Mouse (Mus musculus): ENCODE results near the gene Spast.
"Not testable (repeated sequence)": the region's sequence is repeated elsewhere in the genome, so short reads cannot be mapped to it uniquely, and the experiment has no call there.

Spast gene

DNA sequence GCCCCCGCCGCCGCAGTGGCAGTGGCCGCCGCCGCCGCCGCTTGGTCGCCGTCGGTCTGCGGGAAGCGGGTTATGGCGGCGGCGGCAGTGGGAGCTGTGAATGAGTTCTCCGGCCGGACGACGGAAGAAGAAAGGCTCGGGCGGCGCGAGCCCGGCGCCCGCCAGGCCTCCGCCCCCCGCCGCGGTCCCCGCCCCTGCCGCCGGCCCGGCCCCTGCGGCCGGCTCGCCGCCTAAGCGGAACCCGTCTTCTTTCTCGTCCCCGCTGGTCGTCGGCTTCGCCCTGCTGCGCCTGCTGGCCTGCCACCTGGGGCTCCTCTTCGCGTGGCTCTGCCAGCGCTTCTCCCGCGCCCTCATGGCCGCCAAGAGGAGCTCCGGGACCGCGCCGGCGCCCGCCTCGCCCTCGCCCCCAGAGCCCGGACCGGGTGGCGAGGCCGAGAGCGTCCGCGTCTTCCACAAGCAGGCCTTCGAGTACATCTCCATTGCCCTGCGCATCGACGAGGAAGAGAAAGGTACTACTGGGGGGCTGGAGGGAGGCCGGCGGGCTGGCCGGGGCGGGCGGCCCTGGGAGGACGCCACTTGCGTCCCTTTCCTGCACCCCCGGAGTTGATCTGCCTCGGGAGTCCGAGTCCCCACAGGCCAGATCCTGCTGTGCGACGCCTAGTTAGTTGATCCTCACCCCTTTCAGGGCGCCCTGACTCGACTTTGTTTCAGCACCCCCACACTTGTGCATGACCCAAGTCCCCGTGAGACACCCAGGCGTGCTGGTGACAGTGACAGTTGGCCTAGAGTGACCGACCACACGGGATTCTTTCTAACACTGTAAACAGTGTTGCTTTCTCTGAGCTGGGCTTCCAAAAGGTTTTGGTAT lies at the start of gene Spast:
Gene Spast (plus strand): TSS at position 51 of the 868 bp plus-strand sequence.
- peak; percentile 51 for DNase-seq (ENCODE audit: low read depth, low spot score)

DNA sequence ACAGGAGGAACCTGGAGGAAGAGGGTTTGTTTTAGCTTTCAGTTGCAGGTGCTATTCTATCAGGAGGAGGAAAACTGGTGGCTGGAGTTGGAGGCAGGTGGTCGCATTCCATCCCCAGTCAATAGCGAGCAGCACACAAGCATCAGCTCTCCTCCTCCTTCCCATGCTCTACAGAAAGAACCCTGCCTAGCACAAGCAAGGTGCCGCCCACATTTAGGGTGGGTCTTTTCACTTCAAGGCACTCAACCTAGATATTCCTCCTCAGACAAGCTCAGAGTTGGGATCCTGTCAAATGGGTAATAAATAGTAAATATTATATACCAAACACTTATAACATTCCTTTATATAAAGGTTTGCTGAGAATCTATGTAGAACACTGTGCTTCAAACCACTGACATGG lies 48.6 kb upstream of the Spast start:
- DNase-seq (ENCODE audit: low read depth, low spot score): peak; percentile 43

DNA sequence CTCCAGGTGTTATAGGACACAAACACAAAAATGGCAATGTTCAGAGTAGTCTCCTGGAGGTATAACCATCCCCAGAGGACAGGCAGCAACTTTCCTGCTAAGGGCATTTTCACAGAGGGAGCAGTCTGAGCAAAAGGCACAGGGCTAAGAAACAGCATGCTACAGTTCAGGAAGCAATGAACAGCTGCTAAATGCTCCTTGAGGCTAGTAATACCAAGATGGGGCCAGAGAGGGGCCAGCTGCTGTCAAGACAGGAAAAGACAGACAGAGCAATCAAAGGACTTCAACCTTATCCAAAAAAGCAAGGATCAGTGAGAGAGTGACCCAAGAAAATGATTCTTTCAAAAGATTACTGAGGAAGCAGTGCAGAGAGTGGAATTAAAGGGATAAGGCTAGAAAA lies 47.9 kb upstream of the Spast start:
- no peak for DNase-seq (ENCODE audit: low read depth, low spot score)

DNA sequence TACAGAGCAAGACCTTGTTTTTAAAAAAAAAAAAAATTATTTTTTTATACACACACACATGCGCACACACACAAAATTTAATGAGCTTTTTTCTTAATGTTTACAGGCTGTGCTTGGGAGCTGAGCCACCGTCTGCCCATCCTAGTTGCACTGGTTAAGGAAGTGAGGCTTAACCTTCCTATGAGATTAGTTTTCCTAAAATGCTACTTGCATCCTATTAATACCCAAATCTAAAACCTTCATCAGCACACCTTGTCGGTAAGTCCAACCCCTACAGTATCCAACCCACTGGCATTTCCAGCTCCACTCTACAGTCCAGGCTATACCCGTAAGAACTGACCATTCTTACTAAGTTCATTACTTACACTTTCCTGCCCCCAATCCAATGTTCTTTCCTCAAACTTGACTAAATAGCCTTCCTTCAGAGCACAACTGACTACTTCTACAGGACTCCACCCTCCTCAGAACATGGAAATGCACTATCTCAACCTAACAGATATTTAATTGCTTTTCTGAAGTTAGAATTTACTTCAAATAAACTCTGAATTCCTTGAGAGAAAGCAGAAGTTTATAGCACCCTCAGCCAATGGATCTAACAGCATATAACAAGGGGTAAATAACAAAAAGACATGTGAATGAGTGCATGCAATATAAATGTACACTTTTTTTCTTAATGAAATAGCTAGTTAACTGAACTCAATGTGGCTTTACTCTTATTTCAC lies 47.0 kb upstream of the Spast start:
- DNase-seq (ENCODE audit: low read depth, low spot score): no peak

DNA sequence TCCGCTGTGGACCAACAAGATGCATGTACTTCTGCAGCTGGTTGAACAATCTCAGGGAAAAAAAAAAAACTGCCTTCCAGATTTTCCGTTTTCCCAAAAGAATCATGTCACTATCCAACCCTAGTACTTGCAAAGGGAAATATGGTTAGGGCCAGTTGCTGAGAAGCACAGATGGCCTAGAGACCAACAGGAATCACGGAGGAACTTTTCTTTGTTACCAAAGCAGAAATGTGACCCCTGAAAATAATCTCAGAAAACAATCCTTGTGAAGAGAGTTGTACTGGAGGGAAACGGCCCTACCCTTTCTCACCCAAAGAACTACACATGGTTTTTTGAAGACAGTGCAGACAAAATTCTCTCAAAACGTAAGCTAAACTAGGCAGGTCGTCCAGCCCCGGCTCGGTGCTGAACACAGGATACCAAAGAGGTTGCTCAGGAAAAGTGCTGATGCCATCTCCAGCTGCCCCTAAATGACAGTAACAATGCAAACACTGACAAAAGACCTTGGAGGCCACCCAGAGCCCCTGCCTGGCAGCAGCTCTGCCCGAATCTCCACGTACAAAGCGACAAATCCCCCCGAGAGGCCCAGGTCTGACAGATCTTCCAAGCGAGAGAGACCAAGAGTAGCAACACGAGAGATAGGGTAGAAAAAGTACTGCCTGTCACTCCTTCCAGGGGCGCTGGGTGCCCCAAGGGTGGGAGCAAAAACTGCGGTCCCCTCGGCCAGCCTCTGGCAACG lies 44.9 kb upstream of the Spast start:
- DNase-seq (ENCODE audit: low read depth, low spot score): no peak

DNA sequence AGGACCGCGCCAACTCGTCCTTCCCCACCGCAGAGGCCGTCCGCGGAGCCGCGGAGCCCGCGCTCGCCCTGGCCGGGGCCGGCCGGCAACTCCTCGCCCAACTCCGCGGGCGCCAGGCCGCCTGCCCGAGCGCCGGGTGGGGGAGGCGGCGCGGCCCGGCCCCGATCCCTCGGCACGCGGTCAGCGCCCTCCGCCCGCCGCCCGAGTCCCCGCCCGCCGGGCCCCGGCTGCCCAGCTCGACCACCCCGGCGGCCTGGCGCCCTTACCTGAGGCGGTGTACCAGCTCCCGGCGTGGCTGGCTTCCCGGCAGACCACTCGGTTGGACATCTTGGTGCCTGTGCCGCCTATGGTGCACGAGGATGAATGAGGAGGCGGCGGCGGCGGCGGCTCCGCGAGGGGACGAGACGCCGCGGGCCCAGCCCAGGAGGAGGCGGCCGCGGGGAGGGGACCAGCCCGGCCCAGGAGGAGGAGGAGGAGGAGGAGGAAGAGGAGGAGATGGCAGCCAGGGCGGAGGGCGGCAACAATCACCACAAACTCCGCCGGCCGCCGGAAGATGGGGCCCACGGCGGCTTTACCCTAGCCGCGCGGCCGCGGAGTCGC lies 44.3 kb upstream of the Spast start:
- DNase-seq (ENCODE audit: low read depth, low spot score): peak; percentile 69

DNA sequence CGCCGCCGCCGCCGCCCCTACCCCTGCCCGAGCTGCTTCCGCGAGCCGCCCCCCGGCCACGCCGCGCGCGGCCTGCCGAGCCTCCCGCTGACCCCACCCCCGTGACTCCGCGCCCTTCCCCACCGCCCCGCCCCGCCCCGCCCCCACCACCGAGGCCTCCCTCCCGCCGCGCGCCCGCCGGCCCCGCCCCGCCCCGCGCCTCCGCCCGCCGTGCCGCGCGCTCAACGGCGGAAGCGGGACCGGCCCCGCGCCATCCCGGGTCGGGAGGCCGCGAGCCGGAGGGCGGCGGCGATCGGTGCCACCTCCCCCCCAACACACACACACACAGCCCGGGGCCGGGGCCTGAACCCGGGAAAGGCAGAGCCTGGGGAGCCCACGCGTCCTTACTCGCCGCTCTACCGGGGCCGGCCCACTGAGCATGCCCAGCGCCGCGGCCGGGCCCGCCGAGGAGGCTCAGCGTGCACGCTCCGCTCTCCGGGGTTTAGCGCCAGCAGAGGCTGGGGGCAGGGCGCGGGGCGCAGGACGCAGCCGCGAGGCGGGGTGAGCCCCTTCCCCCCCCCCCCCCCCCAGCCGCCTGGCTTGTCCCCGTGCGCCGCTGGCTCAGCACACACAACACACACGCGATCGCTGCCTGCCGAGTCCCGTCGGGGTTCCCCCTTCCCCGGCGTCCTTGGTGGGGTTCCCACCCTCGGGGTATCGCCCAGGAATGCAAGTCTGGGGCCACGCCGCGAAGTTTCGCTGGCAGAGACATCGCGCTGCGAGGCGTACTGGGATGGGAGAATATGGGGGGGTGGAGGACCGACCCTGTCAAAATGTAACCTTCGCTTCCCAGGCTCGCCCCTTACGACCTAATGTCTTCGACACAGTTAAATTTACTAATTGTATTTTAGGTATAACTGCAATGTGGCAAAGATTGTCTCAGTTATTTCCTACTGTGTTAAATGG lies 43.5 kb upstream of the Spast start, which contains the start of gene Memo1:
Gene Memo1 (minus strand): TSS at position 496 of the 945 bp plus-strand sequence.
- no peak for DNase-seq (ENCODE audit: low read depth, low spot score)

DNA sequence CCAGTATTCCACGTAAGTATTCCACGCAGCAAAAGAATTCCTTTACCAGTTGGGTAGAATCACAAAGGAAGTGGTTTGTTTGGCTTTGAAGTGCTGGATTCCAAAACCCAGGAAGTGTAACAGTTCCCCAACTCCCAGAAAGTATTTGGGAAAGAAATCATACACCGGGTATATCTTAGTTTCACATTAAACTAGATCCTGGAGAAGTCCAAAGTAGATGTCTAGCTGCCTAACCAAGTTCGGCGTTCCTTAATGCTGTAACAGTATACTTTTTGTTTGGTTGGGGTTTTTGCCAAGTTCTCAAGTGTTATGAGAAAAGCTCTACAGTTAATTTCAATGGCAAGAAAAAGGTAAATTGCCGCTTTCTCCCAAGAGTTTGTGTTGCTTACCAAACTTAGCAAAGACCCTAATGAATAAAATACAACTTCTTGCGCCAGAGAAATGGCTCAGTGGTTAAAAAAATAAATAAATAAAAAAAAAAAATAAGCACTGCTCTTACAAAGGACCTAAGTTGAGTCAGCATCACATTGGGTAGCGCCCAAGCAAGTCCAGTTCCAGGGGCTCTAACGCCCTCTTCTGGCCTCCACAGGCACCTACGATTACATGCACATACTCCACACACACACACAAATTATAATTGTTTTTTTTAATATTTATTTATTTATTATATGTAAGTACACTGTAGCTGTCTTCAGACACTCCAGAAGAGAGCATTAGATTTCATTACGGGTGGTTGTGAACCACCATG lies 42.5 kb upstream of the Spast start:
- no peak for DNase-seq (ENCODE audit: low read depth, low spot score)

DNA sequence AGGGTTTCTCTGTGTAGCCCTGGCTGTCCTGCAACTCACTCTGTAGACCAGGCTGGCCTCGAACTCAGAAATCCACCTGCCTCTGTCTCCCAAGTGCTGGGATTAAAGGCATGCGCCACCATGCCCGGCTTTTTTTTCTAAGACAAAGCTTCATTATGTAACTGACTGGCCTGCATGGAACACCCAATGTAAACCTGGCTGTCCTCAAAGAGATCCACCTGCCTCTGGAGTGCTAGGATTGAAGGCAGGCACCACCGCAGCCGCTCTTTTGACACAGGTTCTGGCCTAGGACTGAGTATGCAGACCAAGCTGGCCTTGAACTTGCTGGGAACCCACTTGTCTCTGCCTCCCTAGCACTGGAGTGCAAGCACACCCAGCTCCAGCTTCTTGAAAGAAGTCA lies 41.8 kb upstream of the Spast start:
- not testable (repeated sequence) for DNase-seq (ENCODE audit: low read depth, low spot score)

DNA sequence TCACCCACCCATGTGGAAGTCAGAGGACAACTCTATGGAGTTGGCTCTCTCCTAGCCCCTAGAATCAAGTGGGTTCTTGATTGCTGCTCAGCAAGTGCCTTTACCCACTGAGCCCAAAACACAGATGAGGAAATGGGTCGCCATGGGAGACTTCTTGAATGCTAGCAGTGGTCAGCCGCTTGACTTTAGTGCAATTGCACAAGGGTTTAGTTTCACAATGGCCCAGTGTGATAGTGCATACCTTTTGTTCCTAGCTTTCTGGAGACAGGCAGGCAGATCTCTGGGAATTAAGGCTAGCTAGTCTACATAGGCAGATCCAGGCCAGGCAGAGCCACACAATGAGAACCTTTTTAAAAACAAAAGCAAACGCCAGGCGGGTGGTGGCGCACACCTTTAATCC lies 38.7 kb upstream of the Spast start:
- DNase-seq (ENCODE audit: low read depth, low spot score): no peak

DNA sequence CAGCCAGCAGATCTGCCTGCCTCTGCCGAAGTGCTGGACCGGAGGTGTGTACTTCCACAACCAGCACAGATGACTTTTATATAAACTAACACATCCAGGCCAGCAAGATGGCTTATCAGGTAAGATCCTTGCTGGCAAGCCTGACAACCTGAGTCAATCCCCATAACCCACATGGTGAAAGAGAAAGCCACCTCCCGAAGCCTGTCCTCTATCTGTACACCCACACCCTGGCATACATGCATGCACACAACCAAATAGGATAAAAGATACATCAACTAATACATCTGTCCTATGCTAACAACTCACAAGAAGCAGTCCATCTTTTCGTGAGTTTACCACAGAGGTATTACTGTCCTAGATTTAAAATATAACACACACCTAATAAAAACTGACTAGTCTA lies 34.7 kb upstream of the Spast start:
- DNase-seq (ENCODE audit: low read depth, low spot score): no peak

DNA sequence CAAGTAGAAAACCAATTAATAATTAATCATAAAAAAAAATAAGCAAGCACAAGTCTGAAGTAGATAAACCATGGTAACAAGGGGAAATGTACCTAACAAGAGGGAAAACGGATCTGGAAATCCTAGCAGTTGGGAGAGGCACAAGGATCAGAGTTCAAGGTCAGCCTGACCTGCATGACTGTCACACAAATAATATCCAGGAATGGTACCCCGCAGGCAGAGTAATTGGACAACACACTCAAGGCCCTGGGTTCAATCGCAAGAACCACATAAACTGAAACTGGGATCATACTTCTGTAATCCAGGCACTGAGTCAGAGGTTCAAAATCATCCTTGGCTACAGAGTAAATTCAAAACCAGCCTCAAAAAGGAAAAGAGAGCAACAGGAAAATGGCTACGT lies 33.2 kb upstream of the Spast start:
- DNase-seq (ENCODE audit: low read depth, low spot score): no peak

DNA sequence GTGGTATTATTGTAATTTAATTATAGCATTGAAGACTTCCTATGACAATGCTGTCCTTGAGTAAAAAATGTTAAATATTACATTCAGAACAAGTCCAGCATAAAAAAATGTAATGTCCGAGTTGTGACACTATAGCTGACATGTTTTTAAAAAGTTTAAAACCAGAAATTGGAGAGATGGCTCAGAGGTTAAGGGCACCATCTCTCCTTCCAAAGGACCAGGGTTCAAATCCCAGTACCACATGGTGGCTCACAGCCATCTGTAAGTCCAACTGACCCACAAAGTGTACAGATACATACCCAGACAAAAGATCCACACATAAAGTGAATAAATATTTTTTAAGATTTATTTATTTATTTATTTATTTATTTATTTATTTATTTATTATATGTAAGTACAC lies 32.8 kb upstream of the Spast start:
- no peak for DNase-seq (ENCODE audit: low read depth, low spot score)

DNA sequence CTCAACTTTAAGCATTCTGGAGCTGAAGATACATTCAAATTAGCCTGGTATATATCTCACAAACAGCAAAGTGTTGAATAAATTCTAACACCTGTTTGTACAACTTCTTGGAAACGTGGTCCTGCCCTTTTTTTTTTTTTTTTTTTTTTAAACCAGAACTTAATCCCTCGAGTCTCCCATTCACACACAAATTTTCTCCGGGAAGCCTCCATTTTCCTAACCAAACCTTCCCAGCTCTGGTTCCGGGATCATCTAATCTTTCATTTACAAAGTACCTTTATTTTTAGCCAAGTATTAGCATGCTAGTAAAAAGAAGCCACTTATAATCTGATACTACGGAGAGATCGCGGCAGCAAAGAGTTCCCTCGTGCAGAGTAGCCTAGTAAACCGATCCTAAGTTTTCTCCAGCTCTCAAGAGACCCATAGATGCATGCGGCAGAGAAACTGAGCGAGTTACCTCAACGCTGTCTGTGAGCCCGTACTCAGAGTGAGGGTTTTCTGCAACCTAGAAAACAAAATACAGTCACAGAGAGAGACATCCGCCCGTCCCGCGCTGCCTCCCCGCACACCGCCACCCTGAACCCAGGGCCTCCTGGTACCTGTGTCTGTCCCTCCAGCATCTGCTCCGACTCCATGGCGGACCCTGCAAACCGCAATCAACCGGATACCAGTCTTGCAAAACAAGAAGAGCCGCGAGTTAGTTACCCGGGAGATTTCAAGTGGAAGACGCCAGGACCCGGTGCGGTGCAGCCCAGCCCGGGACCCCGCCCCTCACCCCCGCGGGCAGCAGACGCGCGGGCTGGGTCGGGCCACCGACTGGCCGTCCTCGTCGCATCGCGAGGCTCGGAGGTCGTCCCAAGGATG lies 23.1 kb upstream of the Spast start:
- no peak for DNase-seq (ENCODE audit: low read depth, low spot score)

DNA sequence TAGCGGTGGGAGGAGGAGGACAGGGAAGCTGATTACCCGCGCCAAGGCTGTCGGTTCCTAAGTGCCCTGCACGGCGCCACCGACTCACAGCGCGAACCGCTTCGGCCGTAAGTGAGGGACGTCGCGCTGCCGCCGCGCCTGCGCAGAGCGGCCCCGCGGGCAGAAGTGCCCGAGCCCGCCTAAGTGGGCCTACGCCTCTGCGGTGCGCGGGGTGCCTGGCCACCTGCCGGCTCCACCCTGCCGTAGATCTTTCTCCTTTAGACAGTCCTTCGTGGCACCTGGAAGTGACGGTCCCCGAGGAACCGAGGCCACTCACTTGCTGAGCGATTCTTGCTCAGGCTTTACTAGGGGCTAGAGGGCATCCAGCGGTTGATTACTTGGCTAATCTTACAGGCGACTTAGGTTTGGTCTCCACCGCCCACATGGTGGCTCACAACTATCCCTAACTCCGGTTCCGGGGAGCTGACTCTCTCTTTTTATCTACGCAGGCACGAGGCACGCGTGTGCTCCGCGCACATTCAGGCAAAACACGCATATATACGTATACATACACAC lies 22.4 kb upstream of the Spast start:
- DNase-seq (ENCODE audit: low read depth, low spot score): peak; percentile 78

DNA sequence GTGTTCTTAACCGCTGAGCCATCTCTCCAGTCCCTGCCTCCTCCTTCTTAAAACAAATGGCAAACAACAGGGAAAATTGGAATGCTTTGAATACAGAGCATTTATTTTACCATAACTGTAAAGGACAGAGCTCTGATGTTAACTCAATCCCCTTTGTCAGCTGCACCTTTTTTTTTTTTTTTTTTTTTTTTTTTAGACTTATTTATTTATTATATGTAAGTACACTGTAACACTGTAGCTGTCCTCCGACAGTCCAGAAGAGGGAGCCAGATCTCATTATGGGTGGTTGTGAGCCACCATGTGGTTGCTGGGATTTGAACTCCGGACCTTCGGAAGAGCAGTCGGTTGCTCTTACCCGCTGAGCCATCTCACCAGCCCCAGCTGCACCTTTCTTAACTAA lies 20.1 kb upstream of the Spast start:
- DNase-seq (ENCODE audit: low read depth, low spot score): no peak

DNA sequence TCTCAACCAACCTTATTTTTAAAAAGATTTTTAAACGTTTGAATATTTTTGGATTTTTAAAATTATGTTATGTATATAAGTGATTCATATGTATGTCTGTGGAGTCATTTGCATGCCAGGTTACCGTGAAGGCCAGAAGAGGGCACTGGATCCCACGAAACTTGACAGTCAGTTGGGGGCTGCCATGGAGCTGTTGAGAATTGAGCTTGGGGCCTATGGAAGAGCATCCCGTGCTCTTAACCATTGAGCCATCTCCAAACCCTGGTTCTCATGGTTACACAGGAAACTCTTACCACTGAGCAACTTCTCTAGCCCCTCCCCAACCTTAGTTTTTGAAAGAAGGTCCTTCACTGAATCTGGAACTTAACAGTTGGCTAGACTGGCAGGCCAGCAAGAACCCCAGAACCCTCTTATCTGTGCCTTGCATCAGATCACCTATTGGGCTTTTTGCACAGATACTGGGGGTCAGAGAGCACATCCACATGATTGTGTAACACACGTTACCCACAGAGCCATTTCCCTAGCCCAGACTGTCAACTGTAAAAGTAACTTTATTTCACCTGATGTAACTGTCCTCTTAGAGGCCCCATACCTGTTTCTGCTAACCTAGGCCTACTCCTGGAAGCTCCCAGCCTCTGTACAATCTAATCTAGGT lies 16.3 kb upstream of the Spast start:
- DNase-seq (ENCODE audit: low read depth, low spot score): no peak

DNA sequence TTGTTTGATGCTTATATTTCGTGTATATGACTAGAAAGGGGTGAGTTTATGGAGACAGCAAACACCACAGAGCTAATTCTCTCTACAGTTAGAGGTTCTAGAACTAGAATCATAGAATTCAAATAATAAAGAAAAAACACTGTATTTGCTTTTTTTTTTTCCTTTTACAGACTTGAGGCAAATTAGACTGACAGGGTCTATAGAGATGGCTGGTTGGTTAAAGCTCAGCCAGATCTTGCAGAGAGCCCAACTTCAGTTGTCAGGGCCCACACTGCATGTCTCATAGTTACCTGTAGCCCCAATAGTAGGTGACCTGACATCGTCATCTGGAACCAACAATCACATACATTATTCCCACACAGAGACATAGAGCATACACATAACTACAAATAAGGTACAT lies 14.9 kb upstream of the Spast start, which contains the start of gene Dpy30:
Gene Dpy30 (minus strand): TSS at position 101 of the 400 bp plus-strand sequence.
- no peak for DNase-seq (ENCODE audit: low read depth, low spot score)
